Mouse (Mus musculus) cortical plate, adult 2 months (tissue): Measurements from ENCODE around the gene Spint1.

Source experiments
- CTCF ChIP-seq: fragments of 200-500 bp; IDR thresholded peaks from 2 replicates; pipeline ENCODE4 v1.5.1; 2011; ENCODE audit warnings: mild to moderate bottlenecking, control low read depth, low read length; ENCODE audit not compliant: insufficient read depth; ENCODE audit errors: extremely low read depth
- POLR2A ChIP-seq: fragments of 200-500 bp; IDR thresholded peaks from 2 replicates; pipeline ENCODE4 v1.6.1; 2011; ENCODE audit warnings: mild to moderate bottlenecking, low read length, control low read depth; ENCODE audit not compliant: insufficient read depth; ENCODE audit errors: extremely low read depth

GRCm38 (mm10) chr2:119208344-119209175 is 28.6 kb upstream of the Spint1 start, which contains the start of the genes Zfyve19 and Dnajc17:
- TF ChIP-seq POLR2A (peak; percentile 74), CTCF (no peak)
